Mouse (Mus musculus): ENCODE data around the gene Tekt2. TPM values are rescaled to one million over a fixed set of nuclear protein-coding genes. Genes with fewer than 3 reads are reported as not detected.
A peak's percentile ranks its signal among the peaks of the same experiment; 100 is the strongest.

The Tekt2 gene
- total RNA-seq, 1 experiment: 1.7 TPM

DNA sequence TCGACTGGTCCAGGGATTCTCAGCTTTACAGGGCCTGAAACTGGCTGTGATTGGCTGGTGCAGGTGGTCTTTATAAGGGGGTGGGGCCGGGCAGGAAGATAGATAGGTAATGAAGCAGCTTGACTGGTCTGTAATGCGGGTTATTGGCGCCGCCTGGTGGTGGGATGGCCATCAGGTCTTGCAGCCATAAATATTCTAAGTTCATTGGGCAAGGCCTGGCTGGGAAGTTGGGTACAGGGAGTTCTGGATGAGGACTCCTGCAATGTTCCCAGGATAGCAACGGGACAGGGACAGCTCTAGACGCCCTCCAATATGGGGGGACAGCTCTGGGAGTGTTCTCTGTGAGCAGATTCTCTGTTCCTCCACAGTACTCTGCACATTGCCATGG is 15.6 kb downstream of the Tekt2 start:
- in situ Hi-C loops (cut with MboI; ENCODE audit: low sequenced_read_pairs in 2 of 2, unreplicated experiment in 2 of 2): loop anchor here (5.0 to 10.0 kb wide), 2 partner anchors 85 to 88 kb away; no protein-coding TSS in a partner anchor
- no peak overlapping the region for H3K9ac ChIP-seq (ENCODE audit: insufficient read depth, low read depth, low read length, poor library complexity, severe bottlenecking)
- no peak overlapping the region for H3K27ac ChIP-seq (ENCODE audit: insufficient read depth, low read depth, low read length, poor library complexity, severe bottlenecking)
- H3K9me3 ChIP-seq (ENCODE audit: control insufficient read depth, insufficient read depth, low read depth, low read length): no peaks in the 10 kb centered on the region
- peaks cover 2 to 11% of the 10 kb centered on the region in 2 experiments; a peak in 1 of 4 replicates for H3K4me1 ChIP-seq (ENCODE audit: control insufficient read depth in 2 of 2, insufficient read depth in 2 of 2, low read length in 2 of 2, poor library complexity in 1 of 2)
- TF ChIP-seq HCFC1 (IDR thresholded peaks at IDR 0.05; ENCODE audit: borderline replicate concordance, insufficient read depth, low read length): no peak
- TF ChIP-seq ZNF384 (IDR thresholded peaks at IDR 0.05; ENCODE audit: low read depth, low read length): no peak
- no peak for TF ChIP-seq CHD2 (IDR thresholded peaks at IDR 0.05; ENCODE audit: low read depth, low read length)
- TF ChIP-seq ZC3H11A (IDR thresholded peaks at IDR 0.05; ENCODE audit: borderline replicate concordance, low read depth, low read length): peak; percentile 81
- DNase-seq (ENCODE audit: low read depth, low spot score): peak; percentile 95
- no peaks in the 10 kb centered on the region for H3K36me3 ChIP-seq (ENCODE audit: control insufficient read depth, insufficient read depth, low read length, poor library complexity, severe bottlenecking)
- H3K4me3 ChIP-seq (ENCODE audit: insufficient read depth in 1 of 2, low read depth in 1 of 2, low read length in 2 of 2, poor library complexity in 1 of 2, severe bottlenecking in 1 of 2): peak overlapping the region; percentile 52 to 63

DNA sequence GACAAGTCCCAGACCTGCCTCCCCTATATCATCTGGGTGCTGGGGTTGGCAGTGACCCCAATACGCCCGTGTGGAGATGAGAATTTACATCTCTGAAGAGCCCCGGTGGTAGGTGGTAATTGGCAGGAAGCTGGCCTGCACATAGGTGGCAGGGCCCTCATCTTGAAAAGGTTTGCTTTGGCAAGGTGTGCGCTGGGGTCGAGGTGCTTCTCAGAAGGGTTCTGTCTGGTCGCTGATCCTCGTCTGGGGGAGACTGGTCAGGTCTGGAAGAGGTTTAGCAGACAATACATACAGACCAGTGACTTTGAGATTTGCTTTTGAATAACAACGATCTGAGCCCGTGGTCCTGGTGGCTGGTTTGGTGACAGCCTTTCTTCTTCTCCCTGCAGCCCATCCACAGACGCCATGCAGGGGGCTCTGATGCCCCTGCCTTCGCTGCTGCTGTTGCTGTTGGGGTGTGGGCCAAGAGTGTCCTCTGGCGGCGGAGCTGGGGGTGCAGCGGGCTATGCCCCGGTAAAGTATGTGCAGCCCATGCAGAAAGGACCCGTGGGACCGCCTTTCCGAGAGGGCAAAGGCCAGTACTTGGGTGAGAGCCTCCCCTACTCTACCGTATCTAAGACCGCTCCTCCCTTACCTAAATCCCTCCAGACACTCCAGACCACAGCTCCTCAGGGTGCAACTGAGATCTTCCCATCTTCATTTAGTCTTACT is 16.1 kb downstream of the Tekt2 start:
- no peak overlapping the region for H3K9ac ChIP-seq (ENCODE audit: insufficient read depth, low read depth, low read length, poor library complexity, severe bottlenecking)

DNA sequence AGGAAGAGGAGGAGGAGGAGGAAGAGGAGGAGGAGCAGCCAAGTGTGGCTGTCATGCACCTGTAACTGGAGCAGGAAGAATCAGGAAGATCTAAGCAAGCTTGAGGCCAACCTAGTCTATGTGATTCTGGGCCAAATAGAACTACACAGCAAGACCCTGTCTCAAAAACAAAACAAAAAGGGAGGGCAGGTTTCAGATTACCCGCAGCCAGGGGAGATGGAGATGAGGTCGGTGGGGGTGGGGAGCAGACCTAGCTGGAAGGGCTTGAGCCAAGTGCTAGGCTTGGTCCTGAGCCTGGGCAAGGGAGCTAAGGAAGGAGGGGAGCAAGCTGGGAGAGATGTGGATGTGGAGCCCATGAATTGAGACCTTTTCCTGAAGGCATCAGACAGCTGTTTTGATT is 18.7 kb downstream of the Tekt2 start:
- H3K36me3 ChIP-seq (ENCODE audit: control insufficient read depth, insufficient read depth, low read length, poor library complexity, severe bottlenecking): no peaks in the 10 kb centered on the region
- no peak for TF ChIP-seq ZNF384 (IDR thresholded peaks at IDR 0.05; ENCODE audit: low read depth, low read length)
- no peak for TF ChIP-seq HCFC1 (IDR thresholded peaks at IDR 0.05; ENCODE audit: borderline replicate concordance, insufficient read depth, low read length)
- no peak for TF ChIP-seq CHD2 (IDR thresholded peaks at IDR 0.05; ENCODE audit: low read depth, low read length)
- TF ChIP-seq MAFK (IDR thresholded peaks at IDR 0.05; ENCODE audit: insufficient read depth, low read depth, low read length): no peak
- no peak for TF ChIP-seq ZC3H11A (IDR thresholded peaks at IDR 0.05; ENCODE audit: borderline replicate concordance, low read depth, low read length)
- no peaks in the 10 kb centered on the region for H3K9me3 ChIP-seq (ENCODE audit: control insufficient read depth, insufficient read depth, low read depth, low read length)
- H3K4me3 ChIP-seq (ENCODE audit: insufficient read depth in 1 of 2, low read depth in 1 of 2, low read length in 2 of 2, poor library complexity in 1 of 2, severe bottlenecking in 1 of 2): no peak overlapping the region
- H3K4me1 ChIP-seq (ENCODE audit: control insufficient read depth in 2 of 2, insufficient read depth in 2 of 2, low read length in 2 of 2, poor library complexity in 1 of 2): peaks cover 0 to 13% of the 10 kb centered on the region in 2 experiments; a peak in 1 of 4 replicates
- H3K9ac ChIP-seq (ENCODE audit: insufficient read depth, low read depth, low read length, poor library complexity, severe bottlenecking): no peak overlapping the region
- no peak for DNase-seq (ENCODE audit: low read depth, low spot score)
- no peak overlapping the region for H3K27ac ChIP-seq (ENCODE audit: insufficient read depth, low read depth, low read length, poor library complexity, severe bottlenecking)
- in situ Hi-C loops (cut with MboI; ENCODE audit: low sequenced_read_pairs in 2 of 2, unreplicated experiment in 2 of 2): loop anchor here (5.0 to 10.0 kb wide), 2 partner anchors 82 to 85 kb away; no protein-coding TSS in a partner anchor

More for the DNA sequence above, 16.1 kb downstream of the Tekt2 start:
- no peak overlapping the region for H3K27ac ChIP-seq (ENCODE audit: insufficient read depth, low read depth, low read length, poor library complexity, severe bottlenecking)
- TF ChIP-seq CHD2 (IDR thresholded peaks at IDR 0.05; ENCODE audit: low read depth, low read length): no peak
- TF ChIP-seq ZNF384 (IDR thresholded peaks at IDR 0.05; ENCODE audit: low read depth, low read length): no peak
- TF ChIP-seq ZC3H11A (IDR thresholded peaks at IDR 0.05; ENCODE audit: borderline replicate concordance, low read depth, low read length): no peak
- no peak for TF ChIP-seq HCFC1 (IDR thresholded peaks at IDR 0.05; ENCODE audit: borderline replicate concordance, insufficient read depth, low read length)
- TF ChIP-seq MAFK (IDR thresholded peaks at IDR 0.05; ENCODE audit: insufficient read depth, low read depth, low read length): no peak
- H3K4me1 ChIP-seq (ENCODE audit: control insufficient read depth in 2 of 2, insufficient read depth in 2 of 2, low read length in 2 of 2, poor library complexity in 1 of 2): peaks cover 2 to 11% of the 10 kb centered on the region in 2 experiments; a peak in 1 of 4 replicates
- no peaks in the 10 kb centered on the region for H3K9me3 ChIP-seq (ENCODE audit: control insufficient read depth, insufficient read depth, low read depth, low read length)
- DNase-seq (ENCODE audit: low read depth, low spot score): no peak
- peak overlapping the region; percentile 52 to 63 for H3K4me3 ChIP-seq (ENCODE audit: insufficient read depth in 1 of 2, low read depth in 1 of 2, low read length in 2 of 2, poor library complexity in 1 of 2, severe bottlenecking in 1 of 2)
- H3K36me3 ChIP-seq (ENCODE audit: control insufficient read depth, insufficient read depth, low read length, poor library complexity, severe bottlenecking): no peaks in the 10 kb centered on the region
- in situ Hi-C loops (cut with MboI; ENCODE audit: low sequenced_read_pairs in 2 of 2, unreplicated experiment in 2 of 2): loop anchor here (5.0 to 10.0 kb wide), 2 partner anchors 85 to 87 kb away; no protein-coding TSS in a partner anchor

DNA sequence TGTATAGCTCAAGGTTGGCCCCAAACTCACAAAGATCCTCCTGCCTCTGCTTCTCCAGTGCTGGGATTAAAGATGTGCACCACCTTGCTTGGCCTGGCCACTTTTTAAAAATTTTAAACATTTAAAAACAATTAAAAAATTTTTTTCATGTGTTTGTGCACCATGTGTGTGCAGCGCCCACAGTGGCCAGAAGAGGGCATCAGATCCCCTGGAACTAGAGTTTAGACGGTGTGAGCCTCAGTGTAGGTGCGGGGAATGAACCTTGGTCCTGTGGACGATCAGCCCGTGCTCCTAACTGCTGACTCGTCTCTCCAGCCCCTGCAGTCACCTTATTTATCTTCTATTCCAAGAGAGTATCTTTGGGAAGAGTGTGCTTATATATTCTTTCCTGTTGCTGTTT is 19.4 kb downstream of the Tekt2 start:
- H3K27ac ChIP-seq (ENCODE audit: insufficient read depth, low read depth, low read length, poor library complexity, severe bottlenecking): no peak overlapping the region
- peaks cover 0 to 13% of the 10 kb centered on the region in 2 experiments; a peak in 1 of 4 replicates for H3K4me1 ChIP-seq (ENCODE audit: control insufficient read depth in 2 of 2, insufficient read depth in 2 of 2, low read length in 2 of 2, poor library complexity in 1 of 2)
- no peak for DNase-seq (ENCODE audit: low read depth, low spot score)
- H3K4me3 ChIP-seq (ENCODE audit: insufficient read depth in 1 of 2, low read depth in 1 of 2, low read length in 2 of 2, poor library complexity in 1 of 2, severe bottlenecking in 1 of 2): no peak overlapping the region
- H3K36me3 ChIP-seq (ENCODE audit: control insufficient read depth, insufficient read depth, low read length, poor library complexity, severe bottlenecking): no peaks in the 10 kb centered on the region
- in situ Hi-C loops (cut with MboI; ENCODE audit: low sequenced_read_pairs in 2 of 2, unreplicated experiment in 2 of 2): loop anchor here (5.0 to 10.0 kb wide), 2 partner anchors 81 to 84 kb away; no protein-coding TSS in a partner anchor
- TF ChIP-seq MAFK (IDR thresholded peaks at IDR 0.05; ENCODE audit: insufficient read depth, low read depth, low read length) (no peak), HCFC1 (IDR thresholded peaks at IDR 0.05; ENCODE audit: borderline replicate concordance, insufficient read depth, low read length) (no peak), ZC3H11A (IDR thresholded peaks at IDR 0.05; ENCODE audit: borderline replicate concordance, low read depth, low read length) (no peak), ZNF384 (IDR thresholded peaks at IDR 0.05; ENCODE audit: low read depth, low read length) (no peak), CHD2 (IDR thresholded peaks at IDR 0.05; ENCODE audit: low read depth, low read length) (no peak)
- H3K9ac ChIP-seq (ENCODE audit: insufficient read depth, low read depth, low read length, poor library complexity, severe bottlenecking): no peak overlapping the region
- no peaks in the 10 kb centered on the region for H3K9me3 ChIP-seq (ENCODE audit: control insufficient read depth, insufficient read depth, low read depth, low read length)

All from ES-E14 (cell line).